Comparison of ENCODE assay signal across 9 mouse cellular contexts in the genomic region with DNA sequence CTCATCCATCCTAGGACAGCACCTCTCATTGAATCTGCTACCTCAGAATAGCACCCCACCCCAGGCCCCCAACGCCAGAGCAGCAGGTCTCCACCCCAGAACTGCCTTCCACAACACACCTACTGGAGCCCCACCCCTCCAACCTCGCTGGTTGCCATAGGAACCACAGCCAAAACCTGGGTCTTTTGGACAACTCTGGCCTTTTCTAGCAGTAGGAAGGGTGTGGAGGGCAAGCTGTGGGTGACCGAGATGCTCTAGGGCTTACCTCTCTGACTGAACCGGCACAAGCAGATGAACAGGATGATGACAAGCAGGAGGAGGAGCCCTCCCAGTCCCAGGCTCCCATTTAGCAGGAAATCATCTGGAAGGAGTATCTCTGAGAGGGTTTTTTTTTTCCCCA. TPM values are rescaled to one million over a fixed set of nuclear protein-coding genes. Genes with fewer than 3 reads are reported as not detected.
DNase-seq lines count a peak whose midpoint lies in the region; ATAC-seq lines count a peak whose summit lies in the region.
"Had no signal": no experiment of that assay in that cellular context is flagged by ENCODE, and none has a peak within 500 bp of the region (broad histone marks: within the 10 kb centered on the region; RNA-seq: fewer than 3 reads in every experiment).

No protein-coding gene starts in this region.

- peak overlapping the region; percentile 63 for H3K4me3 ChIP-seq in liver, embryonic 12.5 days

- whole genome bisulfite sequencing in liver, embryonic 12.5 days (ENCODE audit: insufficient replicate concordance), result 0% methylated on average over 4 of the region's 4 CpGs

- no peaks in the 10 kb centered on the region for H3K27me3 ChIP-seq in liver, embryonic 12.5 days (replicated peaks)

- DNase-seq in CD4-positive, CD25-positive, alpha-beta regulatory T cell, adult 2 months (ENCODE audit: low read depth, low spot score), result peak; percentile 85
- DNase-seq in R1 (ENCODE audit: low read depth, low spot score), result peak; percentile 98
- peak; percentile 61 for DNase-seq in forelimb bud, embryonic 11.5 days (ENCODE audit: low read depth, low spot score)
- peak; percentile 75 to 81 for DNase-seq in thymus, postnatal 36 days
- no peak for DNase-seq in cerebellum, adult 18-20 months
- no peak for DNase-seq in adrenal gland, adult 18-20 months (ENCODE audit: low spot score in 2 of 2)

- H3K4me2 ChIP-seq in liver, embryonic 12.5 days, result peak overlapping the region; percentile 85

- peak overlapping the region; percentile 70 for H3K27ac ChIP-seq in liver, embryonic 12.5 days

- peaks cover 33% of the 10 kb centered on the region for H3K4me1 ChIP-seq in liver, embryonic 12.5 days

- H3K36me3 ChIP-seq in liver, embryonic 12.5 days, result no peaks in the 10 kb centered on the region

- ATAC-seq in liver, embryonic 12.5 days, result no peak
- peak; percentile 29; the same call in 1 of the 2 replicates for ATAC-seq in monocyte, adult 5-6 weeks (replicated peaks; ENCODE audit: insufficient number of reproducible peaks, low FRiP score, low TSS enrichment, poor library complexity, severe bottlenecking)

- H3K9me3 ChIP-seq in liver, embryonic 12.5 days (replicated peaks), result no peaks in the 10 kb centered on the region

- H3K9ac ChIP-seq in liver, embryonic 12.5 days, result no peak overlapping the region; the same call in 1 of the 2 replicates

RNA-seq across cellular contexts. Expression of a gene that starts 1.6 kb away (rescaled TPM):
- polyA plus RNA-seq in liver, embryonic 12.5 days (2016; fragmentation: Nextera tagmentation; extraction: Ambion mirVana), result 20.8 and 23.7 TPM in 2 replicates
- 763 to 1,006 TPM (median 964 TPM) in 3 replicates for total RNA-seq in monocyte, adult 5-6 weeks (2017)
- 1 to 10 TPM; 3.5 to 4.1 TPM for total RNA-seq in adrenal gland, adult 18-20 months (2021)

RNA-seq across cellular contexts. Expression of a gene that starts 7.6 kb away (rescaled TPM):
- 1.2 and 1.3 TPM in 2 replicates for polyA plus RNA-seq in liver, embryonic 12.5 days (2016; fragmentation: Nextera tagmentation; extraction: Ambion mirVana)
- total RNA-seq in monocyte, adult 5-6 weeks (2017), result 38.1 to 48.1 TPM (median 38.4 TPM) in 3 replicates
- 1 to 10 TPM; 2.0 to 6.5 TPM for total RNA-seq in adrenal gland, adult 18-20 months (2021)

RNA-seq across cellular contexts. Expression of a gene that starts 10.8 kb away (rescaled TPM):
- 10.5 and 11.6 TPM in 2 replicates for polyA plus RNA-seq in liver, embryonic 12.5 days (2016; fragmentation: Nextera tagmentation; extraction: Ambion mirVana)
- total RNA-seq in monocyte, adult 5-6 weeks (2017), result 20.7 to 64.8 TPM (median 31.9 TPM) in 3 replicates
- total RNA-seq in adrenal gland, adult 18-20 months (2021), result 10 to 100 TPM in 1 of 2 experiments, 1 to 10 TPM in 1; 6.1 to 11.2 TPM

RNA-seq across cellular contexts. Expression of a gene that starts 15.1 kb away (rescaled TPM):
- polyA plus RNA-seq in liver, embryonic 12.5 days (2016; fragmentation: Nextera tagmentation; extraction: Ambion mirVana), result 0.33 and 0.36 TPM in 2 replicates
- 37.0 to 62.7 TPM (median 38.1 TPM) in 3 replicates for total RNA-seq in monocyte, adult 5-6 weeks (2017)
- under 1 TPM; 0.36 to 0.83 TPM for total RNA-seq in adrenal gland, adult 18-20 months (2021)
- total RNA-seq: liver, adult 2 months had no signal

RNA-seq across cellular contexts. Expression of a gene that starts 18.5 kb away (rescaled TPM):
- polyA plus RNA-seq in liver, embryonic 12.5 days (2016; fragmentation: Nextera tagmentation; extraction: Ambion mirVana), result 0.12 TPM in 1 of 2 replicates, not detected in the other
- 1.7 TPM in 1 of 3 replicates, not detected in the others for total RNA-seq in monocyte, adult 5-6 weeks (2017)
- total RNA-seq in adrenal gland, adult 18-20 months (2021), result not detected
- total RNA-seq: liver, adult 2 months had no signal
- polyA plus RNA-seq: liver, adult 2 months had no signal

Comparison
In these comparisons a context has a peak if more than half of its experiments do, and no peak if none do; other contexts are left out.
1. DNase-seq: peak in CD4-positive, CD25-positive, alpha-beta regulatory T cell, adult 2 months (single experiment), R1 (single experiment), forelimb bud, embryonic 11.5 days (single experiment) and thymus, postnatal 36 days (2 of 2); none in cerebellum, adult 18-20 months (0 of 2) and adrenal gland, adult 18-20 months (0 of 2).
2. RNA of a gene that starts 1.6 kb away (total RNA-seq): 763 to 1,006 TPM in monocyte, adult 5-6 weeks; 3.5 to 4.1 TPM in adrenal gland, adult 18-20 months; every median in the first group is over 100 times any median in the second.